Mouse (Mus musculus) limb, embryonic 11.5 days (tissue): ENCODE results near the gene Fgfr2. TPM values are rescaled to one million over a fixed set of nuclear protein-coding genes. Genes with fewer than 3 reads are reported as not detected.
"Not testable (repeated sequence)": the region's sequence is repeated elsewhere in the genome, so short reads cannot be mapped to it uniquely, and the experiment has no call there.

ENCODE experiments used
- ATAC-seq: fragments of 200-750 bp; cut with Nextera tagmentation; 2 replicates; pipeline ENCODE4 v1.8.0; 2017; ENCODE audit warnings: low read depth; ENCODE audit not compliant: insufficient number of reproducible peaks, low FRiP score, low TSS enrichment
- DNase-seq: peaks from one replicate; pipeline ENCODE4 v3.0.0-alpha.2; 2015; ENCODE audit warnings: low spot score
- H3K27ac ChIP-seq: fragments of 300-500 bp; sonication (generic); replicated peaks from 2 replicates; pipeline ENCODE4 v1.5.1; 2014; ENCODE audit warnings: low read depth, mild to moderate bottlenecking, low read length
- H3K27me3 ChIP-seq: fragments of 300-500 bp; sonication (generic); 2 replicates; pipeline ENCODE4 v1.6.1; 2014; ENCODE audit warnings: mild to moderate bottlenecking, low read length, mixed read lengths; ENCODE audit not compliant: control insufficient read depth, insufficient read depth
- H3K36me3 ChIP-seq: fragments of 300-500 bp; sonication (generic); 2 replicates; pipeline ENCODE4 v1.6.1; 2014; ENCODE audit warnings: mild to moderate bottlenecking, low read length, moderate library complexity, mixed read lengths; ENCODE audit not compliant: control insufficient read depth, insufficient read depth
- H3K4me1 ChIP-seq: fragments of 300-500 bp; sonication (generic); 2 replicates; pipeline ENCODE4 v1.6.1; 2014; ENCODE audit warnings: low read length, mixed read lengths; ENCODE audit not compliant: control insufficient read depth, insufficient read depth
- H3K4me2 ChIP-seq: fragments of 300-500 bp; sonication (generic); 2 replicates; pipeline ENCODE4 v1.6.1; 2014; ENCODE audit warnings: low read depth, mild to moderate bottlenecking, moderate library complexity; ENCODE audit not compliant: severe bottlenecking
- H3K4me3 ChIP-seq: fragments of 300-500 bp; sonication (generic); 2 replicates; pipeline ENCODE4 v1.5.1; 2014; ENCODE audit warnings: low read depth, low read length
- H3K9ac ChIP-seq: fragments of 300-500 bp; sonication (generic); 2 replicates; pipeline ENCODE4 v1.6.1; 2014; ENCODE audit warnings: mild to moderate bottlenecking, low read length
- H3K9me3 ChIP-seq: fragments of 300-500 bp; sonication (generic); 2 replicates; pipeline ENCODE4 v1.6.1; 2016; ENCODE audit warnings: low read length; ENCODE audit not compliant: control insufficient read depth
- WGBS: fragments of 180-500 bp; shearing (Covaris S2); extraction: QIAGEN DNeasy Blood & Tissue Kit; methylation state at CpG from one replicate; pipeline ENCODE4 v1.1.7; 2014; 5-methylcytosine and 5-hydroxymethylcytosine counted together
- polyA plus RNA-seq: library from polyadenylated mRNA; unstranded; fragments of >200 nt; fragmentation: Nextera tagmentation; extraction: Ambion mirVana; gene quantifications from 2 replicates; pipeline ENCODE4 v1.2.1, GENCODE M21; 2014

Fgfr2 gene
- polyA plus RNA-seq, 1 experiment from 2014 or later: 60.1 TPM

- DNase-seq, H3K4me1 ChIP-seq: not testable (repeated sequence)
Measured at GRCm38 (mm10) chr7:132502445-132502844, 620.7 kb downstream of the Fgfr2 start.

GRCm38 (mm10) chr7:132497142-132497541, 626.0 kb downstream of the Fgfr2 start:
- no peak for DNase-seq
- WGBS: 97% methylated on average over 3 of the region's 3 CpGs
- H3K4me2 ChIP-seq: no peak overlapping the region
- H3K4me1 ChIP-seq: no peaks in the 10 kb centered on the region
- H3K27me3 ChIP-seq: no peaks in the 10 kb centered on the region
- no peaks in the 10 kb centered on the region for H3K36me3 ChIP-seq
- H3K4me3 ChIP-seq: no peak overlapping the region
- no peak for ATAC-seq
- no peak overlapping the region for H3K27ac ChIP-seq
- no peaks in the 10 kb centered on the region for H3K9me3 ChIP-seq
- H3K9ac ChIP-seq: no peak overlapping the region

More at GRCm38 (mm10) chr7:132502445-132502844, 620.7 kb downstream of the Fgfr2 start:
- not testable (repeated sequence) for H3K27me3 ChIP-seq, H3K4me3 ChIP-seq, H3K4me2 ChIP-seq, H3K9ac ChIP-seq, H3K9me3 ChIP-seq, ATAC-seq, H3K36me3 ChIP-seq, H3K27ac ChIP-seq

- Histone ChIP-seq H3K9me3 (no peaks in the 10 kb centered on the region), H3K27me3 (no peaks in the 10 kb centered on the region), H3K9ac (no peak overlapping the region), H3K27ac (no peak overlapping the region), H3K4me3 (no peak overlapping the region), H3K4me2 (no peak overlapping the region), H3K4me1 (no peaks in the 10 kb centered on the region), H3K36me3 (no peaks in the 10 kb centered on the region)
- ATAC-seq (no peak), DNase-seq (no peak)
- whole genome bisulfite sequencing: 54% methylated on average over 4 of the region's 4 CpGs
Measured at GRCm38 (mm10) chr7:132494263-132494662, 628.9 kb downstream of the Fgfr2 start.

- H3K4me3 ChIP-seq: no peak overlapping the region
- no peak overlapping the region for H3K4me2 ChIP-seq
- DNase-seq: no peak
- no peaks in the 10 kb centered on the region for H3K27me3 ChIP-seq
- H3K4me1 ChIP-seq: no peaks in the 10 kb centered on the region
- H3K36me3 ChIP-seq: no peaks in the 10 kb centered on the region
- no peak overlapping the region for H3K27ac ChIP-seq
- no peaks in the 10 kb centered on the region for H3K9me3 ChIP-seq
- ATAC-seq: no peak
- no peak overlapping the region for H3K9ac ChIP-seq
- WGBS: 75% methylated on average over 3 of the region's 3 CpGs
Measured at GRCm38 (mm10) chr7:132493632-132494031, 629.5 kb downstream of the Fgfr2 start.

- Histone ChIP-seq H3K27me3 (no peaks in the 10 kb centered on the region), H3K9ac (no peak overlapping the region), H3K9me3 (no peaks in the 10 kb centered on the region), H3K27ac (no peak overlapping the region), H3K4me3 (no peak overlapping the region), H3K4me2 (no peak overlapping the region), H3K36me3 (no peaks in the 10 kb centered on the region), H3K4me1 (no peaks in the 10 kb centered on the region)
- no peak for ATAC-seq
- 89% methylated on average over 7 of the region's 7 CpGs for WGBS
- no peak for DNase-seq
Measured at GRCm38 (mm10) chr7:132491902-132492301, 631.2 kb downstream of the Fgfr2 start.

- Histone ChIP-seq H3K4me3 (no peak overlapping the region), H3K9me3 (no peaks in the 10 kb centered on the region), H3K9ac (no peak overlapping the region), H3K4me1 (no peaks in the 10 kb centered on the region), H3K4me2 (no peak overlapping the region), H3K27ac (no peak overlapping the region), H3K27me3 (no peaks in the 10 kb centered on the region), H3K36me3 (no peaks in the 10 kb centered on the region)
- 64% methylated on average over 6 of the region's 6 CpGs for WGBS
- ATAC-seq (no peak), DNase-seq (no peak)
Measured at GRCm38 (mm10) chr7:132487361-132487760, 635.8 kb downstream of the Fgfr2 start.

- no peaks in the 10 kb centered on the region for H3K9me3 ChIP-seq
- no peak overlapping the region for H3K27ac ChIP-seq
- no peak overlapping the region for H3K4me2 ChIP-seq
- no peak overlapping the region for H3K9ac ChIP-seq
- DNase-seq (no peak), ATAC-seq (no peak)
- no peaks in the 10 kb centered on the region for H3K36me3 ChIP-seq
- no peaks in the 10 kb centered on the region for H3K4me1 ChIP-seq
- H3K27me3 ChIP-seq: no peaks in the 10 kb centered on the region
- no peak overlapping the region for H3K4me3 ChIP-seq
- 85% methylated on average over 8 of the region's 9 CpGs for WGBS
Measured at GRCm38 (mm10) chr7:132486403-132487178, 636.6 kb downstream of the Fgfr2 start.

GRCm38 (mm10) chr7:132484424-132484823, 638.7 kb downstream of the Fgfr2 start:
- Histone ChIP-seq H3K27me3 (no peaks in the 10 kb centered on the region), H3K36me3 (no peaks in the 10 kb centered on the region), H3K9me3 (no peaks in the 10 kb centered on the region), H3K9ac (no peak overlapping the region), H3K4me2 (no peak overlapping the region), H3K4me1 (no peaks in the 10 kb centered on the region), H3K27ac (no peak overlapping the region), H3K4me3 (no peak overlapping the region)
- no peak for ATAC-seq
- WGBS: 52% methylated on average over 5 of the region's 5 CpGs
- DNase-seq: no peak
